Mouse (Mus musculus) intestine, postnatal 0 days (tissue): Measurements from ENCODE around the gene Cfap100. TPM values are rescaled to one million over a fixed set of nuclear protein-coding genes. Genes with fewer than 3 reads are reported as not detected.
A peak's percentile ranks its signal among the peaks of the same experiment; 100 is the strongest.

Experiments used
- ATAC-seq: fragments of 200-750 bp; cut with Nextera tagmentation; 2 replicates; pipeline ENCODE4 v1.8.0; 2017; ENCODE audit warnings: mild to moderate bottlenecking, moderate TSS enrichment, moderate library complexity
- H3K27ac ChIP-seq: fragments of 300-500 bp; sonication (generic); 2 replicates; pipeline ENCODE4 v1.5.1; 2014; ENCODE audit warnings: mild to moderate bottlenecking, low read depth, low read length, moderate library complexity
- H3K27me3 ChIP-seq: fragments of 300-500 bp; sonication (generic); replicated peaks from 2 replicates; pipeline ENCODE4 v1.6.1; 2014; ENCODE audit warnings: low read length, mixed read lengths; ENCODE audit not compliant: control insufficient read depth, insufficient read depth
- H3K36me3 ChIP-seq: fragments of 300-500 bp; sonication (generic); 2 replicates; pipeline ENCODE4 v1.6.1; 2014; ENCODE audit warnings: mild to moderate bottlenecking, moderate library complexity; ENCODE audit not compliant: control insufficient read depth, insufficient read depth
- H3K4me1 ChIP-seq: fragments of 300-500 bp; sonication (generic); replicated peaks from 2 replicates; pipeline ENCODE4 v1.6.1; 2014; ENCODE audit warnings: antibody characterized with exemption, low read length, mixed read lengths; ENCODE audit not compliant: control insufficient read depth, insufficient read depth
- H3K4me2 ChIP-seq: fragments of 300-500 bp; sonication (generic); replicated peaks from 2 replicates; pipeline ENCODE4 v1.6.1; 2014; ENCODE audit warnings: low read depth, mild to moderate bottlenecking, moderate library complexity
- H3K4me3 ChIP-seq: fragments of 300-500 bp; sonication (generic); 2 replicates; pipeline ENCODE4 v1.5.1; 2014; ENCODE audit warnings: low read depth, low read length
- H3K9ac ChIP-seq: fragments of 300-500 bp; sonication (generic); 2 replicates; pipeline ENCODE4 v1.6.1; 2014; ENCODE audit warnings: mild to moderate bottlenecking, low read depth, low read length
- H3K9me3 ChIP-seq: fragments of 300-500 bp; sonication (generic); 2 replicates; pipeline ENCODE4 v1.6.1; 2016; ENCODE audit warnings: mixed run types; ENCODE audit not compliant: control insufficient read depth
- CTCF ChIP-seq: sonication (generic); IDR thresholded peaks from 2 replicates; pipeline ENCODE4 v1.5.1; 2016; ENCODE audit warnings: low read depth, mild to moderate bottlenecking, control low read depth, antibody characterized with exemption, moderate library complexity
- WGBS: fragments of 180-500 bp; shearing (Covaris S2); extraction: QIAGEN DNeasy Blood & Tissue Kit; methylation state at CpG from one replicate; pipeline ENCODE4 v1.1.7; 2014; 5-methylcytosine and 5-hydroxymethylcytosine counted together
- polyA plus RNA-seq: library from polyadenylated mRNA; unstranded; fragments of >200 nt; fragmentation: Nextera tagmentation; extraction: Ambion mirVana; gene quantifications from 2 replicates; pipeline ENCODE4 v1.2.1, GENCODE M21; 2015

Gene Cfap100
- polyA plus RNA-seq, 1 experiment from 2014 or later: not detected

DNA sequence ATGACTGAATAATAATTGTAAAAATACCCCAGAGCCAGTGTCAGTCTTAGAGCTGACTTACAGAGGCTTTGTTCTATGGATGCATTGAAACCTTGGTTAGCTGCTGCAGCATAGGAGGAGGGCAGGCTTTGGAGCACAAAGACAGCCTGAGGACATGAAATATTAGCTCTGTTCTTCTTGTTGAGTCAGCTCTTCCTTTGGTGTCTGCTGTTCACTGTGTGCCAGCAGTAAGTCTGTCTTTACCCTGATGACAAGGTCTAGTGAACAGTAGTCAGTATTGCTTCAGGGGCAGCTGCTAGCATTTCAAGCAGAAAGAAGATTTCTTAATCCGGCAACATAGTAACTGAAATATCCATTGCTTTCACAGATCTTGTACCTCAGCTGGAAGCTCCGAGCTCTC lies 47.1 kb downstream of the Cfap100 start:
- Histone ChIP-seq H3K27ac (no peak overlapping the region), H3K36me3 (peaks cover 83% of the 10 kb centered on the region), H3K4me3 (no peak overlapping the region), H3K9ac (no peak overlapping the region), H3K27me3 (no peaks in the 10 kb centered on the region), H3K9me3 (no peaks in the 10 kb centered on the region), H3K4me1 (no peaks in the 10 kb centered on the region), H3K4me2 (no peak overlapping the region)
- no peak for ATAC-seq
- WGBS: 93% methylated on average over 2 of the region's 2 CpGs
- TF ChIP-seq CTCF: no peak

DNA sequence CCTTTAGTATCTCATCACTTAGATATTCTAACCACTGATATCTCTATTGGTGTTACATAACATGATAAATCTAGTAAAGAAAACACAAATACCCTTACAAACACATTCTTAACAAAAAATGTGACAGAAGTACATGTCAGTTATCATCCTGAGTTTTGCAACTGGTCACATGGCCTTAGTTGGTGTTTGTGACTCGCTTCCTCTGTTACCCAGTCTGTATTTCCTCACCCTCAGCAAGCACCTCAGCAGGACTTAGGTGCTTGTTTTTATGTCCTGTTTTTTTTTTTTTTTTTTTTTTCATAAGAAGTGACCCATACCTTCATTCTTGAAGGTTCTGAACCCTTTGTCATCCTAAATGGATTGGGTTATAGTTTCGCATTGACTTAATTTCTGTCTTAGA lies 50.9 kb downstream of the Cfap100 start:
- ATAC-seq: no peak
- 87% methylated on average over 2 of the region's 2 CpGs for WGBS
- Histone ChIP-seq H3K27ac (no peak overlapping the region), H3K4me1 (peaks cover 4% of the 10 kb centered on the region; the same call in 1 of the 2 replicates), H3K27me3 (no peaks in the 10 kb centered on the region), H3K36me3 (peaks cover 82% of the 10 kb centered on the region), H3K4me3 (no peak overlapping the region), H3K4me2 (no peak overlapping the region), H3K9me3 (no peaks in the 10 kb centered on the region), H3K9ac (no peak overlapping the region)
- no peak for TF ChIP-seq CTCF

- TF ChIP-seq CTCF: no peak
- no peak overlapping the region for H3K4me2 ChIP-seq
- H3K36me3 ChIP-seq: peaks cover 55% of the 10 kb centered on the region
- no peak overlapping the region for H3K27ac ChIP-seq
- no peaks in the 10 kb centered on the region for H3K9me3 ChIP-seq
- WGBS: 47% methylated on average over 4 of the region's 4 CpGs
- H3K9ac ChIP-seq: no peak overlapping the region
- H3K4me3 ChIP-seq: no peak overlapping the region
- H3K4me1 ChIP-seq: peaks cover 10% of the 10 kb centered on the region; the same call in 1 of the 2 replicates
- no peak for ATAC-seq
- H3K27me3 ChIP-seq: no peaks in the 10 kb centered on the region
These were observed 54.0 kb downstream of the Cfap100 start for GRCm38 (mm10) chr6:90374647-90375046.

- WGBS: under 1% methylated on average over 95 of the region's 98 CpGs
- peak overlapping the region; percentile 93 for H3K4me2 ChIP-seq
- no peaks in the 10 kb centered on the region for H3K9me3 ChIP-seq
- peak overlapping the region; percentile 88 for H3K9ac ChIP-seq
- H3K4me3 ChIP-seq: peak overlapping the region; percentile 93
- peaks cover 17% of the 10 kb centered on the region for H3K36me3 ChIP-seq
- peak overlapping the region; percentile 78 for H3K27ac ChIP-seq
- no peaks in the 10 kb centered on the region for H3K27me3 ChIP-seq
- peaks cover 10% of the 10 kb centered on the region; the same call in 1 of the 2 replicates for H3K4me1 ChIP-seq
- peak; percentile 7; the same call in 1 of the 2 replicates for TF ChIP-seq CTCF
- ATAC-seq: peak; percentile 74
These were observed 58.7 kb downstream of the Cfap100 start for GRCm38 (mm10) chr6:90369725-90370553.

GRCm38 (mm10) chr6:90368976-90369724 lies 59.4 kb downstream of the Cfap100 start, which contains the start of gene Zxdc:
TSS of gene Zxdc (plus strand) at chr6:90369492.
- peaks cover 13% of the 10 kb centered on the region for H3K36me3 ChIP-seq
- H3K27me3 ChIP-seq: no peaks in the 10 kb centered on the region
- H3K9me3 ChIP-seq: no peaks in the 10 kb centered on the region
- peak; percentile 96 for ATAC-seq
- peak within 1 kb of the TSS; percentile 93 for H3K4me2 ChIP-seq
- H3K9ac ChIP-seq: peak within 1 kb of the TSS; percentile 88
- 0 out of 2 replicates have a peak, but pooled peaks have one; percentile 17 for TF ChIP-seq CTCF
- peak within 1 kb of the TSS; percentile 78 for H3K27ac ChIP-seq
- peaks cover 10% of the 10 kb centered on the region; the same call in 1 of the 2 replicates for H3K4me1 ChIP-seq
- 7% methylated on average over 37 of the region's 41 CpGs for WGBS
- H3K4me3 ChIP-seq: peak within 1 kb of the TSS; percentile 93

DNA sequence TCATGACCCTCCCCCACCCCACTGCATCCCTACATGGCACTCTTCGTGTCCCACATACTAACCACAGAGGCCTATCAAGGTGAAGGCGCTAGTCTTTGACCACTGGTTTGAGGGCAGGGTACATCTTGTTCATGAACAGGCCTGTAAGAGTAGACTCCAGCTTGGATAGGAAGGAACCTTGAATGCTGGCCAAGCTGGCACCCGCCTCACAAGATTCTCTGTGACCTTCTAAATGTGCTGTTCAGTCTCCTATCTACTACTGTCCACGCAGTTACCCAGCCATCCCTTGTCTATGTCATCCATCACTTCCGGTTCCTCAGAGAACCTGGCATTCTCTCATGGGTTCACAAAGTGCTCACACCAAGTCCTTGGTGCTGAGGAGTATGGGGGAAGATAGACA lies 65.3 kb downstream of the Cfap100 start:
- Histone ChIP-seq H3K27ac (no peak overlapping the region), H3K4me2 (no peak overlapping the region), H3K27me3 (no peaks in the 10 kb centered on the region), H3K9ac (no peak overlapping the region), H3K4me3 (no peak overlapping the region), H3K36me3 (no peaks in the 10 kb centered on the region), H3K4me1 (peaks cover 9% of the 10 kb centered on the region), H3K9me3 (no peaks in the 10 kb centered on the region)
- no peak for TF ChIP-seq CTCF
- 90% methylated on average over 5 of the region's 5 CpGs for WGBS
- ATAC-seq: no peak
